Mouse (Mus musculus): Measurements from ENCODE around the gene Lmtk3.

Lmtk3 gene

GRCm38 (mm10) chr7:45809276-45810075 lies 25.9 kb downstream of the Lmtk3 start:
- no peak for DNase-seq

GRCm38 (mm10) chr7:45812921-45813320 lies 29.4 kb downstream of the Lmtk3 start:
- no peak for DNase-seq

DNA sequence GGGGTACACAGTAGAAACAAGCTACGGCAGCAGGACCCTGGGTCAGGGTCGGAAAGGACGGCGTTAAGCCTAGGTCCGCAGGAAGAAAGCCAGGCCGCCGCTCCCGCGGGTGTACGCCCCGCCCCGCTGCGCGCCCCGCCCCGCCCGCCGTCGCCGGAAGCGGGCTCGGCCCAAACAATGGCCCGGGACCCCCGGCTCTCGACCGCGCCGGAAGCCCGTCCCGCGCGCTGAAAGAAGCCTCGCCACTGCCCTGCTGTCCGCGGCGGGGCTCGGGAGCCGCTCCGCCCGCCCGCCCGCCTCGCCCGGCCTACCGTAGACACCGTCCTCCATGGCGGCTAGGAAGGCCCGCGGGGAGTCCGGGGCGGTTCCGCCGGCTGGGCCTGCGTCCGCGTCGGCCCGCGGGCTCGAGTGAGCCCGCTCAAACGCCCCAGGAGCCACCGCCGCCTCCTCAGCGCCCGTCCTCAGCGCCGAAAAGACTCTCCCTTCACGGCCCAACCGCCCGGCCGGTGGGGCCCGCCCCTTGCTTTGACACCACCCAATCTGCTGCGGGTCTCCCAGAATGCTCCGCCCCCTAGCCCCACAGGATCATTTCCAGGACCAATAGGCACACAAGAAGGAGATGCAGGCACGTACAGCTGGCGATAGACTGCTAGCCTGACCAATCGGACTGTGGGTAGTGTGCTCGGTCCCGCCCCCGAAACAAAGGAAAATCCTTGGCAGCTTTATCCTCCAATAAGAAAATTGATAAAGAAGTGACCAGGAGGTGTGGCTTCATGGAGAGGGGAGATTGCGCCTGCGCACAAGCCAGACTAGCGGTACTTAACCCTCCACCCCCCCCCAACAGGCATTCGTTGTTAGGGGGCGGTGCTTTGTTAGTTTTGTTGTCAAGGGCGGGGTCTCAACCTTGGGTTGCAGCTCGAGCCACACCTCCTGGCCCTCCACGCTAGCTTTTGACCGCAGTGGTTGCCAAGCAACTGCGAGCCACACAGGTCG lies 30.5 kb downstream of the Lmtk3 start, which contains the start of gene Cyth2:
Gene Cyth2 (minus strand): TSS at position 795 of the 993 bp plus-strand sequence.
- DNase-seq = peak; percentile 99

- DNase-seq = no peak
Observed at GRCm38 (mm10) chr7:45814841-45815240, 31.3 kb downstream of the Lmtk3 start.

- DNase-seq = no peak
Observed at GRCm38 (mm10) chr7:45815323-45815983, 31.9 kb downstream of the Lmtk3 start.

GRCm38 (mm10) chr7:45815984-45816351 lies 32.4 kb downstream of the Lmtk3 start:
- no peak for DNase-seq

DNA sequence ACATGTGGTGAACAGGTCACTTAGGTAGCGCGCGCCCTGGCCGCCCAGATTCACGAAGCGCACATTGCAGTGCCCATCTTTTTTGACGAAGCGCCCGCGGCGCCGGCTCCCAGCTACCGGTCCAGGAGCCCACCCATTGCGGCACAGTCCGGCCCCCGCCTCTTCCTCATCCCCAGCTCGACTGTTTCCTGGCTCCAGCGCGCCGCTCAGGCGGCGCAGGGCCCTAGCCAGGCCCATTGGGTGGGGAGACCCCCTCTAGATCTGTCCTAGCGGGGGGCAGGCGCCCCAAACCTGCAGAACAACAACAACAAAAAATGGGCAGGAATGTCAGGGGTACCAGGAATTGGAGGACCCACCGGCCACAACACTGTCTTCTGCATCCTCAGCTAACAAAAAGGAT lies 36.3 kb downstream of the Lmtk3 start:
- DNase-seq = no peak

- no peak for DNase-seq
Observed at GRCm38 (mm10) chr7:45820913-45821312, 37.4 kb downstream of the Lmtk3 start.

DNA sequence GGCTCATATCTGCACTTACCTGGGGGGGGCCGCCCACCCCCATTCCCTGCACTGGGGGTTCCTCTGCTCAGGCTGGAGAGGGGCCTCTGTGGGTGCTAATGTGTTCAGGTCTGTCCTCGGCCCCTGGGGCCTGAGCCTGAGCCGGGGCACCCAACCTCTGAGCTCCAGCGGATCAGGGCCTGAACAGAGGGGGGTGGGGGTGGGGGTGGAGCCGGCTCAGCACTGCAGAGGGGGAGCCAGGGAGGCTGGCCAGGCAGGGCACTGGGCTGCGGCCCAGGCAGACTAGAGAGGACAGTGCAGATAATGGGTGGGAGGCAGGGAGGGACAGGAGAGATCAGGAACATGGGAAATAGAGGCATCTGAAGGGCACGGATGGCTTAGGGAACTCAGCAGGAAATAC lies 41.1 kb downstream of the Lmtk3 start, which contains the start of gene Kcnj14:
Gene Kcnj14 (minus strand): TSS at position 185 of the 400 bp plus-strand sequence.
- no peak for DNase-seq

DNA sequence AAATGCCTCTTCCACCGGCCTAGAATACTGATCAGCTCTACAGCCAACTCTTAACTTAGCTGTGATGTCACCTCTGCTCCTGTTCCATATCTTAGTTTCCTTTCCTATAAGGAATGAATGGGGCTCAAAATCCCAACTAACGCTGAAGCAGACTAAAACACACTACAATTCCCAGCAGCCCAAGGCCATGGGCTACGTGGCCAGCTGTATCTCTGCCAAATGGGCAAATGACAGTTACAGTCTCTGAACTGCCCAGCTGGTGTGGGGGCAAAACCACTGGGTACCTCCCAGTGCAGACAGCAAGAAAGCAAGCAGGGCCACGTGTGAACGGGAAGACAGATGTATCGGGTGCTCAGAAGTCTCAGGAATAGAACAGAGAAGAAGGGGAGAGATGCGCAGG lies 43.1 kb downstream of the Lmtk3 start:
- DNase-seq = no peak

- peak; percentile 76 for DNase-seq
Observed at GRCm38 (mm10) chr7:45830427-45831127, 47.0 kb downstream of the Lmtk3 start, which contains the start of gene Grwd1. Gene Grwd1 (minus strand): TSS chr7:45830944.

DNA sequence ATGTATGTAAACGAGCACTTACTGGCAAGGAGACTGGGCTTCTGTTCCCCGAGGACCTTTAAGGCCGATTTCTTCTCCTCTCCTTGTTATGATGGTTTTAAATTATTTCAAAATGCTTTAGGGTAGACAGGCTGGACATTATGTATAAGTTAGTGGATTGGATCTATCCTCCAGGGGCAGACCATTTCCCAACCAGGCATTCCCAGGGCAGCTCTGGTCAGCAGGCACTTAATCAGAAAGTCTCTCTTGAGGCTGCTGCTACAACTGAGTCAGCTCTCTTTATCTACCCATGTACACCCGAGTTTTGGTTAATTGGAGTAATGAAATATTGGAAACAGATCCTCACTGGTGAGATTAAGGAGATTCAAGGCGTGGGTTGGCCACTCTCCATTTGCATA lies 47.6 kb downstream of the Lmtk3 start:
- DNase-seq = no peak

- no peak for DNase-seq
Observed at GRCm38 (mm10) chr7:45832428-45832827, 48.9 kb downstream of the Lmtk3 start.

GRCm38 (mm10) chr7:45833148-45833790 lies 49.7 kb downstream of the Lmtk3 start:
- DNase-seq = peak; percentile 29

DNA sequence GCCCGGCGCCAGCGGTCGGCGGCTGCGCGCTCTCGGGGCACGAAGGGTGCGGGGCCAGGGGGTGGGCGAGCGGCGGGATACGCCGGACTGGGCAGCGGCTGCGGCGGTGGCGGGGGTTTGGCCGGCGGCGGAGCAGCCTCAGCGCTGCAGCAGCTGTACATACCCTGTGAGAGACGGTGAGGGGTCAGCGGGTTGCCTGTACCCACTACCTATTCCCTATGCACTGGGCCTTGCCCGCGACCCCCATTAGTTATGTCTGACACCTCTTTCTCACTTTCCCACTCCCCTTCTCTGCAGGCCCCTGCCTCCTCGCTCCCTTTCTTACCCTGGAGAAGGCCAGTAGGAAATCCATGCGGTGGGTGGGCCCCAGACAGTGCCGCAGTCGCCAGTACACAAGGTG lies 50.4 kb downstream of the Lmtk3 start:
- DNase-seq = no peak

GRCm38 (mm10) chr7:45842950-45843744 lies 59.6 kb downstream of the Lmtk3 start:
- DNase-seq = no peak

GRCm38 (mm10) chr7:45848447-45849027 lies 65.0 kb downstream of the Lmtk3 start:
- DNase-seq = no peak

DNA sequence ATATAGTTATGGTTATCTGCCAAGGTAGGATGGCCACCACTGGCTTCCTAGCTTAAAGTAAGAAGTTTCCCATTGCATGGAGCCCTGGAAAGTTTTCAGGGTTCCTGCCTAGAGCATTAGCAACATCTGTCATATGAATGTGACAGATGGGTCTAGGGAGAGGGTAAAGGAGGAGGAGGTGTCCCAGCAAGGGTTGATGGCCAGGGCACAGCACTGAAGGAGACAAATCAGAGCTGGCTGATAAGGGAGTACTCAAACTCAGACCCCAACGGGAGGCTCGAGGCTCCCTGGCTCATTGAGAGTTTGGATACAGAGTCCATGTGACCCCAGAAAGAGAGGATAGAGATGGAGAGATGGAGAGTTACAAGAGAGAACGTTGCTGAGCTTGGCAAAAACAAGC lies 67.1 kb downstream of the Lmtk3 start:
- no peak for DNase-seq

- DNase-seq = no peak
Observed at GRCm38 (mm10) chr7:45853089-45853488, 69.6 kb downstream of the Lmtk3 start.

All from liver (tissue).